Comparison of ENCODE assay signal across 9 mouse cellular contexts in genomic region chr2:134946911-134947310, GRCm38 (mm10).
DNase-seq lines count a peak whose midpoint lies in the region; ATAC-seq and TF ChIP-seq lines count a peak whose summit lies in the region.
"Had no signal": no experiment of that assay in that cellular context is flagged by ENCODE, and none has a peak within 500 bp of the region (broad histone marks: within the 10 kb centered on the region; RNA-seq: fewer than 3 reads in every experiment).

No protein-coding gene starts in this region.

- H3K36me3 ChIP-seq in lung, embryonic 14.5 days (ENCODE audit: insufficient read depth), result no peaks in the 10 kb centered on the region
- H3K36me3 ChIP-seq: midbrain, embryonic 10.5 days had no signal

- no peak overlapping the region for H3K4me2 ChIP-seq in lung, embryonic 14.5 days

- no peaks in the 10 kb centered on the region for H3K4me1 ChIP-seq in lung, embryonic 14.5 days (ENCODE audit: insufficient read depth)

- POLR2A ChIA-PET in Patski (lab: Charles Lee), result no interaction called here

- in situ Hi-C loops in Patski (cut with MboI; ENCODE audit: low pct_unique_long_range_greater_than_20kb), result no loop called here

- WGBS in lung, embryonic 14.5 days, result 44% methylated on average over 1 of the region's 1 CpGs

- H3K27ac ChIP-seq in lung, embryonic 14.5 days (ENCODE audit: low read depth), result no peak overlapping the region
- H3K27ac ChIP-seq in layer of hippocampus, adult 2 months, result no peak overlapping the region
- H3K27ac ChIP-seq: midbrain, embryonic 10.5 days had no signal

- peak; percentile 80 for ATAC-seq in Patski
- ATAC-seq in lung, embryonic 14.5 days (ENCODE audit: insufficient read depth), result peak; percentile 78; the same call in 1 of the 2 replicates

- H3K9ac ChIP-seq in lung, embryonic 14.5 days, result no peak overlapping the region

- no peak for TF ChIP-seq CTCF in Patski (IDR thresholded peaks at IDR 0.05)
- TF ChIP-seq CTCF in lung, embryonic 14.5 days (IDR thresholded peaks at IDR 0.05; ENCODE audit: low read depth), result no peak
- TF ChIP-seq CTCF in layer of hippocampus, adult 2 months (conservative IDR thresholded peaks at IDR 0.05), result no peak

- CTCF ChIA-PET in Patski (lab: Charles Lee), result no interaction called here

- H3K27me3 ChIP-seq in Patski, result no peaks in the 10 kb centered on the region
- H3K27me3 ChIP-seq in lung, embryonic 14.5 days (ENCODE audit: insufficient read depth, low read length), result no peaks in the 10 kb centered on the region

- peak; percentile 92 for DNase-seq in heart, adult 11 months
- no peak for DNase-seq in heart, postnatal 25 days (ENCODE audit: low spot score)
- DNase-seq in Patski (ENCODE audit: low read depth, low spot score), result no peak
- DNase-seq in heart, postnatal 10 days, result peak; percentile 29 to 52
- peak; percentile 75 for DNase-seq in lung, embryonic 14.5 days
- no peak for DNase-seq in layer of hippocampus, adult 2 months (ENCODE audit: low spot score in 2 of 2)
- no peak for DNase-seq in right cerebral cortex, adult 2 months (ENCODE audit: low spot score in 2 of 2)
- no peak for DNase-seq in layer of hippocampus, postnatal 25 days (ENCODE audit: extremely low spot score in 1 of 2, low spot score in 1 of 2)

- H3K4me3 ChIP-seq in lung, embryonic 14.5 days (ENCODE audit: low read depth, low read length), result no peak overlapping the region
- H3K4me3 ChIP-seq in layer of hippocampus, adult 2 months, result no peak overlapping the region
- H3K4me3 ChIP-seq: midbrain, embryonic 10.5 days had no signal

- intact Hi-C loops in heart, postnatal 25 days (cut with DNase I), result no loop called here
- intact Hi-C loops in heart, postnatal 10 days (cut with DNase I), result no loop called here

- H3K9me3 ChIP-seq in lung, embryonic 14.5 days (ENCODE audit: low read depth, low read length), result no peaks in the 10 kb centered on the region
- H3K9me3 ChIP-seq: midbrain, embryonic 10.5 days had no signal

Comparison
In these comparisons a context has a peak if more than half of its experiments do, and no peak if none do; other contexts are left out.
1. DNase-seq: peak in heart, adult 11 months (single experiment), heart, postnatal 10 days (2 of 2) and lung, embryonic 14.5 days (single experiment); none in heart, postnatal 25 days (single experiment), Patski (single experiment), layer of hippocampus, adult 2 months (0 of 2), right cerebral cortex, adult 2 months (0 of 2) and layer of hippocampus, postnatal 25 days (0 of 2).